Mouse (Mus musculus) inflammation-experienced regulatory T-cells, adult 6 months (primary cell): ENCODE data around the gene Vgll4. TPM values are rescaled to one million over a fixed set of nuclear protein-coding genes. Genes with fewer than 3 reads are reported as not detected.
"Not testable (repeated sequence)": the region's sequence is repeated elsewhere in the genome, so short reads cannot be mapped to it uniquely, and the experiment has no call there.

ENCODE experiments used
- ATAC-seq: one replicate; pipeline ENCODE4 v1.8.0; 2017
- polyA plus RNA-seq, 3 experiments: library from polyadenylated mRNA; unstranded; fragments of 100-300 nt; shearing (Covaris generic); gene quantifications; one replicate each; pipeline ENCODE4 v1.2.1; 2017

Vgll4 gene
- polyA plus RNA-seq, 3 experiments from 2014 or later: 118 to 183 (median 152) TPM

GRCm38 (mm10) chr6:114936297-114936940 lies 33.4 kb downstream of the Vgll4 start:
- peak; percentile 94 for ATAC-seq

GRCm38 (mm10) chr6:114935362-114935761 lies 34.4 kb downstream of the Vgll4 start:
- no peak for ATAC-seq

GRCm38 (mm10) chr6:114934045-114934444 lies 35.7 kb downstream of the Vgll4 start:
- no peak for ATAC-seq

- ATAC-seq: no peak
These were observed 36.8 kb downstream of the Vgll4 start for GRCm38 (mm10) chr6:114932991-114933392.

- no peak for ATAC-seq
These were observed 37.7 kb downstream of the Vgll4 start for GRCm38 (mm10) chr6:114932116-114932500.

- ATAC-seq: peak; percentile 3
These were observed 38.3 kb downstream of the Vgll4 start for GRCm38 (mm10) chr6:114931212-114932115.

GRCm38 (mm10) chr6:114930646-114931045 lies 39.1 kb downstream of the Vgll4 start:
- no peak for ATAC-seq

GRCm38 (mm10) chr6:114930038-114930591 lies 39.7 kb downstream of the Vgll4 start:
- peak; percentile 75 for ATAC-seq

GRCm38 (mm10) chr6:114929346-114929745 lies 40.4 kb downstream of the Vgll4 start:
- peak; percentile 8 for ATAC-seq

GRCm38 (mm10) chr6:114928462-114928861 lies 41.3 kb downstream of the Vgll4 start:
- ATAC-seq: peak; percentile 51

- ATAC-seq: no peak
These were observed 42.4 kb downstream of the Vgll4 start for GRCm38 (mm10) chr6:114927400-114927799.

- ATAC-seq: peak; percentile 30
These were observed 43.2 kb downstream of the Vgll4 start for GRCm38 (mm10) chr6:114926369-114927157.

- no peak for ATAC-seq
These were observed 44.6 kb downstream of the Vgll4 start for GRCm38 (mm10) chr6:114925196-114925595.

- not testable (repeated sequence) for ATAC-seq
These were observed 47.3 kb downstream of the Vgll4 start for GRCm38 (mm10) chr6:114922355-114923096.

- ATAC-seq: peak; percentile 71
These were observed 48.0 kb downstream of the Vgll4 start for GRCm38 (mm10) chr6:114921632-114922354.

- ATAC-seq: peak; percentile 56
These were observed 49.0 kb downstream of the Vgll4 start for GRCm38 (mm10) chr6:114920523-114921445.

- no peak for ATAC-seq
These were observed 50.0 kb downstream of the Vgll4 start for GRCm38 (mm10) chr6:114919670-114920313.

GRCm38 (mm10) chr6:114918994-114919393 lies 50.8 kb downstream of the Vgll4 start:
- no peak for ATAC-seq
